Mouse (Mus musculus): ENCODE results near the gene Pigl. TPM values are rescaled to one million over a fixed set of nuclear protein-coding genes. Genes with fewer than 3 reads are reported as not detected.
A peak's percentile ranks its signal among the peaks of the same experiment; 100 is the strongest.
"Not testable (repeated sequence)": the region's sequence is repeated elsewhere in the genome, so short reads cannot be mapped to it uniquely, and the experiment has no call there.

Gene Pigl
- polyA plus RNA-seq, 1 experiment from 2014 or later = 3.5 TPM

- Histone ChIP-seq H3K27ac (ENCODE audit: low read length) (no peak overlapping the region), H3K9ac (ENCODE audit: low read depth, low read length) (no peak overlapping the region), H3K9me3 (replicated peaks; ENCODE audit: control insufficient read depth, low read length) (no peaks in the 10 kb centered on the region), H3K36me3 (ENCODE audit: control insufficient read depth, insufficient read depth) (no peaks in the 10 kb centered on the region; the same call in 1 of the 2 replicates), H3K4me2 (ENCODE audit: low read depth, low read length) (no peak overlapping the region), H3K4me1 (ENCODE audit: control insufficient read depth, low read depth, low read length) (no peaks in the 10 kb centered on the region), H3K4me3 (ENCODE audit: low read depth, low read length) (no peak overlapping the region), H3K27me3 (ENCODE audit: control insufficient read depth, insufficient read depth, low read depth, low read length) (no peaks in the 10 kb centered on the region)
- ATAC-seq (ENCODE audit: low read depth) = no peak
- WGBS (ENCODE audit: insufficient replicate concordance) = 78% methylated on average over 3 of the region's 3 CpGs
Measured at GRCm38 (mm10) chr11:62445799-62446198, 12.5 kb upstream of the Pigl start.

GRCm38 (mm10) chr11:62448971-62449370 lies 9.3 kb upstream of the Pigl start:
- H3K4me1 ChIP-seq (ENCODE audit: control insufficient read depth, low read depth, low read length) = no peaks in the 10 kb centered on the region
- WGBS (ENCODE audit: insufficient replicate concordance) = 78% methylated on average over 6 of the region's 6 CpGs
- no peak overlapping the region for H3K4me3 ChIP-seq (ENCODE audit: low read depth, low read length)

GRCm38 (mm10) chr11:62455193-62455592 lies 3.1 kb upstream of the Pigl start:
- no peak for ATAC-seq (ENCODE audit: low read depth)
- Histone ChIP-seq H3K36me3 (ENCODE audit: control insufficient read depth, insufficient read depth) (no peaks in the 10 kb centered on the region), H3K27me3 (ENCODE audit: control insufficient read depth, insufficient read depth, low read depth, low read length) (no peaks in the 10 kb centered on the region), H3K9me3 (replicated peaks; ENCODE audit: control insufficient read depth, low read length) (no peaks in the 10 kb centered on the region), H3K4me1 (ENCODE audit: control insufficient read depth, low read depth, low read length) (peaks cover 9% of the 10 kb centered on the region), H3K4me3 (ENCODE audit: low read depth, low read length) (peak overlapping the region; percentile 93; the same call in 1 of the 2 replicates), H3K9ac (ENCODE audit: low read depth, low read length) (no peak overlapping the region), H3K27ac (ENCODE audit: low read length) (no peak overlapping the region), H3K4me2 (ENCODE audit: low read depth, low read length) (peak overlapping the region; percentile 56; the same call in 1 of the 2 replicates)
- 11% methylated on average over 1 of the region's 1 CpGs for WGBS (ENCODE audit: insufficient replicate concordance)

More at GRCm38 (mm10) chr11:62448971-62449370, 9.3 kb upstream of the Pigl start:
- Histone ChIP-seq H3K4me2 (ENCODE audit: low read depth, low read length) (no peak overlapping the region), H3K9me3 (replicated peaks; ENCODE audit: control insufficient read depth, low read length) (no peaks in the 10 kb centered on the region), H3K27ac (ENCODE audit: low read length) (no peak overlapping the region), H3K27me3 (ENCODE audit: control insufficient read depth, insufficient read depth, low read depth, low read length) (no peaks in the 10 kb centered on the region), H3K9ac (ENCODE audit: low read depth, low read length) (no peak overlapping the region), H3K36me3 (ENCODE audit: control insufficient read depth, insufficient read depth) (no peaks in the 10 kb centered on the region; the same call in 1 of the 2 replicates)
- ATAC-seq (ENCODE audit: low read depth) = no peak

- Histone ChIP-seq H3K4me2 (ENCODE audit: low read depth, low read length) (peak overlapping the region; percentile 56), H3K9me3 (replicated peaks; ENCODE audit: control insufficient read depth, low read length) (no peaks in the 10 kb centered on the region), H3K4me1 (ENCODE audit: control insufficient read depth, low read depth, low read length) (peaks cover 9% of the 10 kb centered on the region), H3K36me3 (ENCODE audit: control insufficient read depth, insufficient read depth) (no peaks in the 10 kb centered on the region), H3K27me3 (ENCODE audit: control insufficient read depth, insufficient read depth, low read depth, low read length) (no peaks in the 10 kb centered on the region), H3K9ac (ENCODE audit: low read depth, low read length) (peak overlapping the region; percentile 98), H3K27ac (ENCODE audit: low read length) (peak overlapping the region; percentile 96), H3K4me3 (ENCODE audit: low read depth, low read length) (peak overlapping the region; percentile 93)
- 5% methylated on average over 3 of the region's 3 CpGs for WGBS (ENCODE audit: insufficient replicate concordance)
- ATAC-seq (ENCODE audit: low read depth) = no peak
Measured at GRCm38 (mm10) chr11:62456021-62456482, 2.2 kb upstream of the Pigl start.

- no peaks in the 10 kb centered on the region for H3K36me3 ChIP-seq (ENCODE audit: control insufficient read depth, insufficient read depth)
- peak overlapping the region; percentile 96 for H3K27ac ChIP-seq (ENCODE audit: low read length)
- H3K9ac ChIP-seq (ENCODE audit: low read depth, low read length) = peak overlapping the region; percentile 98
- H3K4me3 ChIP-seq (ENCODE audit: low read depth, low read length) = peak overlapping the region; percentile 93
- whole genome bisulfite sequencing (ENCODE audit: insufficient replicate concordance) = under 1% methylated on average over 31 of the region's 42 CpGs
- peak overlapping the region; percentile 56 for H3K4me2 ChIP-seq (ENCODE audit: low read depth, low read length)
- ATAC-seq (ENCODE audit: low read depth) = peak; percentile 14
- no peaks in the 10 kb centered on the region for H3K9me3 ChIP-seq (replicated peaks; ENCODE audit: control insufficient read depth, low read length)
- no peaks in the 10 kb centered on the region for H3K27me3 ChIP-seq (ENCODE audit: control insufficient read depth, insufficient read depth, low read depth, low read length)
- peaks cover 9% of the 10 kb centered on the region for H3K4me1 ChIP-seq (ENCODE audit: control insufficient read depth, low read depth, low read length)
Measured at GRCm38 (mm10) chr11:62456483-62457172, 1.6 kb upstream of the Pigl start.

GRCm38 (mm10) chr11:62457241-62457890 lies 894 bp upstream of the Pigl start:
- Histone ChIP-seq H3K4me1 (ENCODE audit: control insufficient read depth, low read depth, low read length) (peaks cover 9% of the 10 kb centered on the region), H3K4me2 (ENCODE audit: low read depth, low read length) (peak overlapping the region; percentile 71), H3K9me3 (replicated peaks; ENCODE audit: control insufficient read depth, low read length) (no peaks in the 10 kb centered on the region), H3K9ac (ENCODE audit: low read depth, low read length) (peak overlapping the region; percentile 98), H3K4me3 (ENCODE audit: low read depth, low read length) (peak overlapping the region; percentile 93), H3K36me3 (ENCODE audit: control insufficient read depth, insufficient read depth) (no peaks in the 10 kb centered on the region), H3K27me3 (ENCODE audit: control insufficient read depth, insufficient read depth, low read depth, low read length) (no peaks in the 10 kb centered on the region), H3K27ac (ENCODE audit: low read length) (peak overlapping the region; percentile 96)
- peak; percentile 94 for ATAC-seq (ENCODE audit: low read depth)
- WGBS (ENCODE audit: insufficient replicate concordance) = under 1% methylated on average over 67 of the region's 73 CpGs

- Histone ChIP-seq H3K27ac (ENCODE audit: low read length) (peak overlapping the region; percentile 96), H3K4me2 (ENCODE audit: low read depth, low read length) (peak overlapping the region; percentile 71), H3K36me3 (ENCODE audit: control insufficient read depth, insufficient read depth) (no peaks in the 10 kb centered on the region), H3K9ac (ENCODE audit: low read depth, low read length) (peak overlapping the region; percentile 98), H3K9me3 (replicated peaks; ENCODE audit: control insufficient read depth, low read length) (no peaks in the 10 kb centered on the region), H3K4me3 (ENCODE audit: low read depth, low read length) (peak overlapping the region; percentile 93), H3K4me1 (ENCODE audit: control insufficient read depth, low read depth, low read length) (peaks cover 9% of the 10 kb centered on the region), H3K27me3 (ENCODE audit: control insufficient read depth, insufficient read depth, low read depth, low read length) (no peaks in the 10 kb centered on the region)
- no peak for ATAC-seq (ENCODE audit: low read depth)
- WGBS (ENCODE audit: insufficient replicate concordance) = under 1% methylated on average over 18 of the region's 18 CpGs
Measured at GRCm38 (mm10) chr11:62457891-62458270, 379 bp upstream of the Pigl start.

GRCm38 (mm10) chr11:62458780-62459179 lies 520 bp downstream of the Pigl start:
- peak overlapping the region; percentile 96 for H3K27ac ChIP-seq (ENCODE audit: low read length)
- H3K27me3 ChIP-seq (ENCODE audit: control insufficient read depth, insufficient read depth, low read depth, low read length) = no peaks in the 10 kb centered on the region
- peak overlapping the region; percentile 93 for H3K4me3 ChIP-seq (ENCODE audit: low read depth, low read length)
- peak overlapping the region; percentile 71 for H3K4me2 ChIP-seq (ENCODE audit: low read depth, low read length)
- under 1% methylated on average over 9 of the region's 9 CpGs for WGBS (ENCODE audit: insufficient replicate concordance)
- no peaks in the 10 kb centered on the region for H3K9me3 ChIP-seq (replicated peaks; ENCODE audit: control insufficient read depth, low read length)
- H3K36me3 ChIP-seq (ENCODE audit: control insufficient read depth, insufficient read depth) = no peaks in the 10 kb centered on the region
- H3K4me1 ChIP-seq (ENCODE audit: control insufficient read depth, low read depth, low read length) = peaks cover 12% of the 10 kb centered on the region
- no peak for ATAC-seq (ENCODE audit: low read depth)
- peak overlapping the region; percentile 98 for H3K9ac ChIP-seq (ENCODE audit: low read depth, low read length)

GRCm38 (mm10) chr11:62462529-62462928 lies 4.3 kb downstream of the Pigl start:
- WGBS (ENCODE audit: insufficient replicate concordance) = 97% methylated on average over 1 of the region's 1 CpGs
- not testable (repeated sequence) for H3K36me3 ChIP-seq (ENCODE audit: control insufficient read depth, insufficient read depth); ATAC-seq (ENCODE audit: low read depth); H3K4me2 ChIP-seq (ENCODE audit: low read depth, low read length); H3K4me3 ChIP-seq (ENCODE audit: low read depth, low read length); H3K27me3 ChIP-seq (ENCODE audit: control insufficient read depth, insufficient read depth, low read depth, low read length); H3K9ac ChIP-seq (ENCODE audit: low read depth, low read length); H3K9me3 ChIP-seq (replicated peaks; ENCODE audit: control insufficient read depth, low read length); H3K27ac ChIP-seq (ENCODE audit: low read length)
- H3K4me1 ChIP-seq (ENCODE audit: control insufficient read depth, low read depth, low read length) = peaks cover 40% of the 10 kb centered on the region

All from liver, embryonic 16.5 days (tissue).